Mouse (Mus musculus) G1E (cell line): ENCODE measurements around the gene Dcaf5.

ENCODE experiments used
- CTCF ChIP-seq: IDR thresholded peaks from 2 replicates; pipeline ENCODE4 v1.5.1; 2012; ENCODE audit warnings: low read depth, low read length, inconsistent platforms, mixed read lengths
- POLR2AphosphoS5 ChIP-seq: IDR thresholded peaks from 2 replicates; pipeline ENCODE4 v1.6.1; 2012; ENCODE audit warnings: low read depth, low read length, inconsistent platforms; ENCODE audit not compliant: insufficient replicate concordance

DNA sequence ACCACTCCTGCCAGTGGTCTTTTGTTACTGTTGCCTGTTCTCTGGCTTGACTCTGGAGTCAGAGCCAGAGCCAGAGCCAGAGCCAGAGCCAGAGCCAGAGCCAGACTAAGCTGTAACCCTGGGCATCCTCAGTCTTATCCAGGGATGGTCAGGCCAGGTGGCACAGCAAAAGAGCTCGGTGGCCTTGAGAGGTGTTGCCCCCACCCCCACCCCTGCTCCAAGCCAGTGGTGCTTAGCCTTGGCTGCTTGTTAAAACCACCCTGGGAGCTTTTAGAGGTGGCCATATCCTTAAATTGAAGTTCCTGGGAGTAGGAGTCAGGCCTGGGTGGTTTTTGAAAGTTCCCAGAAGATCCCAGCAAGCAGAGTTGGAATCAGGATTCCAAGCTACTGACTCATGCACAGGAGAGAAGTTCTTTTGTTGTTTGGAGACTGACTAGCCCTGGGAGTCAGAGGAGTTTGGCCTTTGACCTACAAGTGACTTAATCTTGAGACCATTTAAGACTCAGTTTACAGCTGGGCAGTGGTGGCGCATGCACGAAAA lies 144.4 kb downstream of the Dcaf5 start:
- TF ChIP-seq POLR2AphosphoS5 = no peak
- no peak for TF ChIP-seq CTCF
